Mouse (Mus musculus) limb, embryonic 12.5 days (tissue): ENCODE measurements around the gene Slc2a5. TPM values are rescaled to one million over a fixed set of nuclear protein-coding genes. Genes with fewer than 3 reads are reported as not detected.

Source experiments
- ATAC-seq: fragments of 200-750 bp; cut with Nextera tagmentation; 2 replicates; pipeline ENCODE4 v1.8.0; 2017; ENCODE audit warnings: low read depth, moderate TSS enrichment; ENCODE audit not compliant: insufficient number of reproducible peaks, insufficient read depth, low FRiP score, low TSS enrichment
- H3K27ac ChIP-seq: fragments of 300-500 bp; sonication (generic); 2 replicates; pipeline ENCODE4 v1.5.1; 2016; ENCODE audit warnings: mild to moderate bottlenecking, moderate library complexity
- H3K27me3 ChIP-seq: fragments of 300-500 bp; sonication (generic); 2 replicates; pipeline ENCODE4 v1.6.1; 2016; ENCODE audit warnings: mild to moderate bottlenecking, moderate library complexity
- H3K36me3 ChIP-seq: fragments of 300-500 bp; sonication (generic); 2 replicates; pipeline ENCODE4 v1.6.1; 2016; ENCODE audit warnings: mild to moderate bottlenecking, moderate library complexity
- H3K4me1 ChIP-seq: fragments of 300-500 bp; sonication (generic); replicated peaks from 2 replicates; pipeline ENCODE4 v1.6.1; 2016
- H3K4me2 ChIP-seq: fragments of 300-500 bp; sonication (generic); 2 replicates; pipeline ENCODE4 v1.6.1; 2016; ENCODE audit warnings: mild to moderate bottlenecking, moderate library complexity
- H3K4me3 ChIP-seq: fragments of 300-500 bp; sonication (generic); replicated peaks from 2 replicates; pipeline ENCODE4 v1.5.1; 2016; ENCODE audit warnings: mild to moderate bottlenecking
- H3K9ac ChIP-seq: fragments of 300-500 bp; sonication (generic); replicated peaks from 2 replicates; pipeline ENCODE4 v1.6.1; 2016; ENCODE audit warnings: mild to moderate bottlenecking, moderate library complexity
- H3K9me3 ChIP-seq: fragments of 300-500 bp; sonication (generic); 2 replicates; pipeline ENCODE4 v1.6.1; 2016; ENCODE audit warnings: mild to moderate bottlenecking, moderate library complexity
- WGBS: fragments of 180-500 bp; shearing (Covaris S2); methylation state at CpG from one replicate; pipeline ENCODE4 v1.1.7; 2016; 5-methylcytosine and 5-hydroxymethylcytosine counted together
- polyA plus RNA-seq: library from polyadenylated mRNA; unstranded; fragments of >200 nt; fragmentation: Nextera tagmentation; extraction: Ambion mirVana; gene quantifications from 2 replicates; pipeline ENCODE4 v1.2.1, GENCODE M21; 2016

Slc2a5 gene
- polyA plus RNA-seq, 1 experiment from 2014 or later = 1.6 TPM

- no peak overlapping the region for H3K27ac ChIP-seq
- no peaks in the 10 kb centered on the region for H3K36me3 ChIP-seq
- no peak overlapping the region for H3K4me3 ChIP-seq
- ATAC-seq = no peak
- peaks cover 23% of the 10 kb centered on the region for H3K4me1 ChIP-seq
- 78% methylated on average over 8 of the region's 8 CpGs for WGBS
- H3K9me3 ChIP-seq = no peaks in the 10 kb centered on the region
- no peak overlapping the region for H3K4me2 ChIP-seq
- H3K27me3 ChIP-seq = no peaks in the 10 kb centered on the region
- H3K9ac ChIP-seq = no peak overlapping the region
These were observed 2.3 kb downstream of the Slc2a5 start for GRCm38 (mm10) chr4:150121430-150121829.

GRCm38 (mm10) chr4:150122476-150122875 is 3.4 kb downstream of the Slc2a5 start:
- no peak for ATAC-seq
- 66% methylated on average over 3 of the region's 3 CpGs for WGBS
- H3K4me1 ChIP-seq = peaks cover 23% of the 10 kb centered on the region
- no peaks in the 10 kb centered on the region for H3K36me3 ChIP-seq
- H3K27ac ChIP-seq = no peak overlapping the region
- no peak overlapping the region for H3K9ac ChIP-seq
- no peaks in the 10 kb centered on the region for H3K9me3 ChIP-seq
- no peak overlapping the region for H3K4me2 ChIP-seq
- no peaks in the 10 kb centered on the region for H3K27me3 ChIP-seq
- H3K4me3 ChIP-seq = no peak overlapping the region

GRCm38 (mm10) chr4:150126373-150126772 is 7.3 kb downstream of the Slc2a5 start:
- Histone ChIP-seq H3K27ac (no peak overlapping the region), H3K27me3 (no peaks in the 10 kb centered on the region), H3K4me1 (peaks cover 9% of the 10 kb centered on the region), H3K9me3 (no peaks in the 10 kb centered on the region), H3K9ac (no peak overlapping the region), H3K4me3 (no peak overlapping the region), H3K4me2 (no peak overlapping the region), H3K36me3 (no peaks in the 10 kb centered on the region)
- no peak for ATAC-seq
- WGBS = 90% methylated on average over 5 of the region's 5 CpGs

GRCm38 (mm10) chr4:150127894-150128293 is 8.8 kb downstream of the Slc2a5 start:
- Histone ChIP-seq H3K27me3 (no peaks in the 10 kb centered on the region), H3K9ac (no peak overlapping the region), H3K4me2 (no peak overlapping the region), H3K27ac (no peak overlapping the region), H3K9me3 (no peaks in the 10 kb centered on the region), H3K4me1 (peaks cover 13% of the 10 kb centered on the region), H3K4me3 (no peak overlapping the region), H3K36me3 (no peaks in the 10 kb centered on the region)
- WGBS = 93% methylated on average over 7 of the region's 7 CpGs
- no peak for ATAC-seq

- WGBS = 50% methylated on average over 8 of the region's 8 CpGs
- Histone ChIP-seq H3K9ac (no peak overlapping the region), H3K9me3 (no peaks in the 10 kb centered on the region), H3K27ac (peak overlapping the region; percentile 62), H3K27me3 (no peaks in the 10 kb centered on the region), H3K4me3 (no peak overlapping the region), H3K36me3 (no peaks in the 10 kb centered on the region), H3K4me1 (peaks cover 20% of the 10 kb centered on the region), H3K4me2 (no peak overlapping the region)
- ATAC-seq = no peak
These were observed 9.5 kb downstream of the Slc2a5 start for GRCm38 (mm10) chr4:150128571-150128970.

- no peak overlapping the region for H3K27ac ChIP-seq
- WGBS = 46% methylated on average over 2 of the region's 2 CpGs
- no peak overlapping the region for H3K9ac ChIP-seq
- no peaks in the 10 kb centered on the region for H3K36me3 ChIP-seq
- H3K27me3 ChIP-seq = no peaks in the 10 kb centered on the region; the same call in 1 of the 2 replicates
- H3K4me1 ChIP-seq = peaks cover 20% of the 10 kb centered on the region
- H3K4me2 ChIP-seq = no peak overlapping the region
- H3K9me3 ChIP-seq = no peaks in the 10 kb centered on the region
- no peak for ATAC-seq
- H3K4me3 ChIP-seq = no peak overlapping the region
These were observed 11.6 kb downstream of the Slc2a5 start for GRCm38 (mm10) chr4:150130661-150131060.

GRCm38 (mm10) chr4:150132692-150133271 is 13.7 kb downstream of the Slc2a5 start:
- 31% methylated on average over 24 of the region's 24 CpGs for WGBS
- no peaks in the 10 kb centered on the region; the same call in 1 of the 2 replicates for H3K27me3 ChIP-seq
- H3K4me1 ChIP-seq = peaks cover 20% of the 10 kb centered on the region
- peak overlapping the region; percentile 20; the same call in 1 of the 2 replicates for H3K4me3 ChIP-seq
- peak overlapping the region; percentile 48 for H3K4me2 ChIP-seq
- no peak overlapping the region for H3K27ac ChIP-seq
- H3K36me3 ChIP-seq = no peaks in the 10 kb centered on the region
- H3K9ac ChIP-seq = no peak overlapping the region
- no peak for ATAC-seq
- no peaks in the 10 kb centered on the region for H3K9me3 ChIP-seq

GRCm38 (mm10) chr4:150135254-150135653 is 16.2 kb downstream of the Slc2a5 start:
- Histone ChIP-seq H3K4me3 (no peak overlapping the region), H3K9ac (no peak overlapping the region), H3K9me3 (no peaks in the 10 kb centered on the region), H3K4me1 (peaks cover 18% of the 10 kb centered on the region; the same call in 1 of the 2 replicates), H3K27me3 (no peaks in the 10 kb centered on the region; the same call in 1 of the 2 replicates), H3K4me2 (no peak overlapping the region), H3K27ac (no peak overlapping the region), H3K36me3 (no peaks in the 10 kb centered on the region)
- WGBS = 88% methylated on average over 7 of the region's 7 CpGs
- ATAC-seq = no peak

- H3K4me3 ChIP-seq = no peak overlapping the region
- WGBS = 11% methylated on average over 10 of the region's 10 CpGs
- no peaks in the 10 kb centered on the region for H3K9me3 ChIP-seq
- peaks cover 18% of the 10 kb centered on the region; the same call in 1 of the 2 replicates for H3K4me1 ChIP-seq
- no peaks in the 10 kb centered on the region for H3K36me3 ChIP-seq
- no peaks in the 10 kb centered on the region; the same call in 1 of the 2 replicates for H3K27me3 ChIP-seq
- H3K9ac ChIP-seq = no peak overlapping the region
- H3K27ac ChIP-seq = no peak overlapping the region
- no peak for ATAC-seq
- H3K4me2 ChIP-seq = no peak overlapping the region
These were observed 17.6 kb downstream of the Slc2a5 start for GRCm38 (mm10) chr4:150136693-150137092.

GRCm38 (mm10) chr4:150137368-150138083 is 18.4 kb downstream of the Slc2a5 start:
- H3K36me3 ChIP-seq = no peaks in the 10 kb centered on the region
- no peak overlapping the region for H3K9ac ChIP-seq
- H3K27ac ChIP-seq = no peak overlapping the region
- H3K4me2 ChIP-seq = peak overlapping the region; percentile 51; the same call in 1 of the 2 replicates
- H3K4me1 ChIP-seq = peaks cover 18% of the 10 kb centered on the region; the same call in 1 of the 2 replicates
- WGBS = 85% methylated on average over 7 of the region's 7 CpGs
- no peaks in the 10 kb centered on the region; the same call in 1 of the 2 replicates for H3K27me3 ChIP-seq
- H3K4me3 ChIP-seq = no peak overlapping the region
- ATAC-seq = no peak
- no peaks in the 10 kb centered on the region for H3K9me3 ChIP-seq

- peak overlapping the region; percentile 51 for H3K4me2 ChIP-seq
- H3K36me3 ChIP-seq = no peaks in the 10 kb centered on the region
- 0 out of 2 replicates have a peak overlapping the region, but pooled peaks have one; percentile 35 for H3K9ac ChIP-seq
- H3K4me1 ChIP-seq = peaks cover 12% of the 10 kb centered on the region; the same call in 1 of the 2 replicates
- H3K27ac ChIP-seq = no peak overlapping the region
- ATAC-seq = peak; percentile 70; the same call in 1 of the 2 replicates
- H3K9me3 ChIP-seq = no peaks in the 10 kb centered on the region
- no peaks in the 10 kb centered on the region; the same call in 1 of the 2 replicates for H3K27me3 ChIP-seq
- WGBS = 21% methylated on average over 9 of the region's 9 CpGs
- peak overlapping the region; percentile 19; the same call in 1 of the 2 replicates for H3K4me3 ChIP-seq
These were observed 19.0 kb downstream of the Slc2a5 start for GRCm38 (mm10) chr4:150138084-150138543.
